12 mouse cellular contexts compared by ENCODE assay signal in genomic region chr3:146641818-146642427, GRCm38 (mm10). TPM values are rescaled to one million over a fixed set of nuclear protein-coding genes. Genes with fewer than 3 reads are reported as not detected.
DNase-seq lines count a peak whose midpoint lies in the region.
"Had no signal": no experiment of that assay in that cellular context is flagged by ENCODE, and none has a peak within 500 bp of the region (broad histone marks: within the 10 kb centered on the region; RNA-seq: fewer than 3 reads in every experiment).

No protein-coding gene starts in this region.

- peak; percentile 56 to 62 for DNase-seq in cerebellum, postnatal 14 days
- no peak for DNase-seq in cerebellum, adult 9-11 months
- DNase-seq in kidney, postnatal 14 days, result peak; percentile 35
- DNase-seq in kidney, postnatal 36 days, result no peak
- DNase-seq in 3T3-L1 (ENCODE audit: low read depth, low spot score), result peak; percentile 53
- peak; percentile 41 for DNase-seq in adrenal gland, postnatal 25 days
- DNase-seq in testis, postnatal 14 days (ENCODE audit: low spot score), result no peak
- no peak for DNase-seq in thymus, postnatal 14 days
- DNase-seq: gastrocnemius, postnatal 36 days; right cerebral cortex, postnatal 25 days had no signal

RNA-seq across cellular contexts. Expression of gene 4930503B20Rik, which starts 9.2 kb away (rescaled TPM):
- 0.33 TPM in 1 of 2 replicates, not detected in the other for total RNA-seq in adrenal gland, postnatal 25 days (2021)
- total RNA-seq: ES-E14; gastrocnemius, postnatal 36 days had no signal

RNA-seq across cellular contexts. Expression of gene Dnase2b, which starts 26.5 kb away (rescaled TPM):
- total RNA-seq in adrenal gland, postnatal 25 days (2021), result 0.33 TPM in 1 of 2 replicates, not detected in the other
- total RNA-seq: ES-E14; gastrocnemius, postnatal 36 days; left cerebral cortex, postnatal 25 days had no signal

RNA-seq across cellular contexts. Expression of gene Samd13, which starts 43.5 kb away (rescaled TPM):
- 0.82 TPM in 1 of 2 replicates, not detected in the other for total RNA-seq in adrenal gland, postnatal 25 days (2021)

Comparison
In these comparisons a context has a peak if more than half of its experiments do, and no peak if none do; other contexts are left out.
1. DNase-seq: peak in cerebellum, postnatal 14 days (2 of 2), kidney, postnatal 14 days (single experiment), 3T3-L1 (single experiment) and adrenal gland, postnatal 25 days (single experiment); none in cerebellum, adult 9-11 months (single experiment), kidney, postnatal 36 days (0 of 2), testis, postnatal 14 days (single experiment) and thymus, postnatal 14 days (single experiment).